Mouse (Mus musculus) C2C12 (cell line): ENCODE data around the gene Gm20388.

Experiments
- CTCF ChIP-seq: IDR thresholded peaks from one replicate; pipeline ENCODE4 v1.5.1; 2011; ENCODE audit not compliant: control insufficient read depth, insufficient read depth, insufficient read length
- USF1 ChIP-seq: IDR thresholded peaks from one replicate; pipeline ENCODE4 v1.6.1; 2011; ENCODE audit warnings: low read depth, mild to moderate bottlenecking, control low read depth, moderate library complexity

GRCm38 (mm10) chr8:120959470-120959891 is 1048.8 kb downstream of the Gm20388 start:
- TF ChIP-seq CTCF (no peak), USF1 (no peak)
